Mouse (Mus musculus) neural tube, embryonic 11.5 days (tissue): Measurements from ENCODE around the gene Car2. TPM values are rescaled to one million over a fixed set of nuclear protein-coding genes. Genes with fewer than 3 reads are reported as not detected.

Source experiments
- ATAC-seq: fragments of 200-750 bp; cut with Nextera tagmentation; 2 replicates; pipeline ENCODE4 v1.8.0; 2017; ENCODE audit warnings: moderate number of reproducible peaks, mild to moderate bottlenecking, moderate TSS enrichment, moderate library complexity; ENCODE audit not compliant: insufficient read depth, low FRiP score, low TSS enrichment
- DNase-seq: peaks from one replicate; pipeline ENCODE4 v3.0.0-alpha.2; 2015; ENCODE audit warnings: low spot score
- H3K27ac ChIP-seq: fragments of 300-500 bp; sonication (generic); 2 replicates; pipeline ENCODE4 v1.5.1; 2014; ENCODE audit warnings: low read depth, mild to moderate bottlenecking, low read length
- H3K27me3 ChIP-seq: fragments of 300-500 bp; sonication (generic); 2 replicates; pipeline ENCODE4 v1.6.1; 2014; ENCODE audit warnings: mild to moderate bottlenecking, low read length, mixed read lengths; ENCODE audit not compliant: control insufficient read depth, insufficient read depth
- H3K36me3 ChIP-seq: fragments of 300-500 bp; sonication (generic); 2 replicates; pipeline ENCODE4 v1.6.1; 2014; ENCODE audit warnings: mild to moderate bottlenecking, low read length, moderate library complexity, mixed read lengths; ENCODE audit not compliant: control insufficient read depth, insufficient read depth
- H3K4me1 ChIP-seq: fragments of 300-500 bp; sonication (generic); 2 replicates; pipeline ENCODE4 v1.6.1; 2014; ENCODE audit warnings: low read length, mixed read lengths; ENCODE audit not compliant: control insufficient read depth, insufficient read depth
- H3K4me2 ChIP-seq: fragments of 300-500 bp; sonication (generic); 2 replicates; pipeline ENCODE4 v1.6.1; 2014; ENCODE audit warnings: low read depth, mild to moderate bottlenecking, moderate library complexity
- H3K4me3 ChIP-seq: fragments of 300-500 bp; sonication (generic); 2 replicates; pipeline ENCODE4 v1.5.1; 2014; ENCODE audit warnings: low read depth, low read length
- H3K9ac ChIP-seq: fragments of 300-500 bp; sonication (generic); 2 replicates; pipeline ENCODE4 v1.6.1; 2014; ENCODE audit warnings: mild to moderate bottlenecking, low read length
- H3K9me3 ChIP-seq: fragments of 300-500 bp; sonication (generic); 2 replicates; pipeline ENCODE4 v1.6.1; 2016; ENCODE audit warnings: low read length; ENCODE audit not compliant: control insufficient read depth
- whole genome bisulfite sequencing: fragments of 180-500 bp; shearing (Covaris S2); extraction: QIAGEN DNeasy Blood & Tissue Kit; methylation state at CpG from one replicate; pipeline ENCODE4 v1.1.7; 2014; 5-methylcytosine and 5-hydroxymethylcytosine counted together
- polyA plus RNA-seq: library from polyadenylated mRNA; unstranded; fragments of >200 nt; fragmentation: Nextera tagmentation; extraction: Ambion mirVana; gene quantifications from 2 replicates; pipeline ENCODE4 v1.2.1, GENCODE M21; 2014

Gene Car2
- polyA plus RNA-seq, 1 experiment from 2014 or later, result 85.3 TPM

DNA sequence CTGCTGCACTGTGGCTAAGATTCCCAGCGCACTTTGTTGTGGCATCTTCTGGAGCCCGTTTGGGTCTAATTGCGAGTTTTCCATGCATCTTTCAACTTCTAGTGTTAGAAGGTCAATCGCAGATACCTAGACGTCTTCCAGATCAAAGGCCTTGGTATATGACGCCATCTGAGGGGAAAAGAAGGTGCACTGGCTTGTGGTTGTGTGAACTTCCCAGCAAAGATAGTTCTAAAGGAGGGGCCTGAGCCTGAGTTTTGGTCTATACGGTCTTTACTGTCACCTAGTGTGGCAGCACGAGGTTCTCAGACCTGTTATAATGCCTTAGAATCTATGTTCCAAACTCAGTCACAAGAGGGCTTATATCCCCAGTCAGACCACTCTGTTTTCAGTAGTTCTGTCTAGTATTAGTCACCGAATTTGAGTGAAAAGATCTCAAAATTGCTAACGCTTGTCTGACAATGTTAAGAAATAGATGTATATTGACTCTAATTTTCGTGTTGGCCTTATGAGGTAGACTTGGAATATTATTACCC lies 1.1 kb downstream of the Car2 start:
- H3K4me2 ChIP-seq, result peak overlapping the region; percentile 77
- no peaks in the 10 kb centered on the region for H3K9me3 ChIP-seq
- H3K9ac ChIP-seq, result no peak overlapping the region
- H3K4me1 ChIP-seq, result no peaks in the 10 kb centered on the region
- no peak overlapping the region for H3K27ac ChIP-seq
- 37% methylated on average over 11 of the region's 11 CpGs for WGBS
- H3K27me3 ChIP-seq, result no peaks in the 10 kb centered on the region
- ATAC-seq (no peak), DNase-seq (no peak)
- H3K4me3 ChIP-seq, result peak overlapping the region; percentile 51; the same call in 1 of the 2 replicates
- H3K36me3 ChIP-seq, result no peaks in the 10 kb centered on the region

DNA sequence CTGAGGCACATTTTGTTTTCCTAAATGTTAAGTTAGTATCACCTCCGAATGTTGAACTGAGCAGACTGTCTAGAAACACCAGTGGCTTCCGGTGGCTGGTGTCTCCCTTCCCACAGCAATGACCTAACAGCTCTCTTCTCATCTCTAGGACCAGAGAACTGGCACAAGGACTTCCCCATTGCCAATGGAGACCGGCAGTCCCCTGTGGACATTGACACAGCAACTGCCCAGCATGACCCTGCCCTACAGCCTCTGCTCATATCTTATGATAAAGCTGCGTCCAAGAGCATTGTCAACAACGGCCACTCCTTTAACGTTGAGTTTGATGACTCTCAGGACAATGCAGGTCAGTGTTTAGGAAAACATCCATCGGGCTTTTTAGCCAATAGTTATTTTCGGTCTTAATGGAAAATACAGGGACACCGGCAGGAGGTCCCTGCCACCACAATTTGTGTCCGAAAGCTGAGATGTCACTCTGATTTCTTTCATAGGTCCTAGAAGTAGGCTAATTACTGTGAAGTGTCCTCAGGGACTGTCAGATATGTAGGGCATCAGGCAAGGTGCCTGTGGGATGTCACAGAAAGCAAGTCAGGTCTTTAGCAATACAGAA lies 1.7 kb downstream of the Car2 start:
- no peak for ATAC-seq
- no peak overlapping the region for H3K27ac ChIP-seq
- 69% methylated on average over 10 of the region's 10 CpGs for WGBS
- no peak overlapping the region for H3K4me2 ChIP-seq
- no peak overlapping the region for H3K9ac ChIP-seq
- no peaks in the 10 kb centered on the region for H3K9me3 ChIP-seq
- H3K4me1 ChIP-seq, result no peaks in the 10 kb centered on the region
- H3K27me3 ChIP-seq, result no peaks in the 10 kb centered on the region
- no peaks in the 10 kb centered on the region for H3K36me3 ChIP-seq
- DNase-seq, result no peak
- no peak overlapping the region for H3K4me3 ChIP-seq

DNA sequence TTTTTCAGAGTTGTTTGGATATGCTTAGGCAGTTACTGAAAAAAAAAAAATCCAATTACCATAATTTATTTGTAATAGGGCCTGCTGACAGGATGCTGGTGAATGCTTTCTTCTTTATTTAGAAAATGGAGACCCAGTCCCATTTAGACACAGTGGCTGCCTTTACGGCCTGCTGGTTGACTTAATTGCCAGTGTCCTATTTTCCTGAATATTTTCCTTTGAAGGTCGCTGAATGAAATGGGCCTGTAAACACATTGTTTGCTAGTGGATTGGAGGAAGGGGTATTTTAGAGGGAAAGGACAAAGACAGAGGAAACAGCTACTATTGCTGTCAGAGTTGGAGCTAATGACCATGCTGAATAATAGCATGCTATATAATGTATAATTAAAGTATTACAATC lies 2.5 kb downstream of the Car2 start:
- H3K9ac ChIP-seq, result no peak overlapping the region
- H3K9me3 ChIP-seq, result no peaks in the 10 kb centered on the region
- H3K4me1 ChIP-seq, result no peaks in the 10 kb centered on the region
- H3K36me3 ChIP-seq, result no peaks in the 10 kb centered on the region
- 48% methylated on average over 2 of the region's 2 CpGs for WGBS
- H3K27ac ChIP-seq, result no peak overlapping the region
- H3K27me3 ChIP-seq, result no peaks in the 10 kb centered on the region
- DNase-seq, result no peak
- no peak overlapping the region for H3K4me2 ChIP-seq
- no peak overlapping the region for H3K4me3 ChIP-seq
- ATAC-seq, result no peak

DNA sequence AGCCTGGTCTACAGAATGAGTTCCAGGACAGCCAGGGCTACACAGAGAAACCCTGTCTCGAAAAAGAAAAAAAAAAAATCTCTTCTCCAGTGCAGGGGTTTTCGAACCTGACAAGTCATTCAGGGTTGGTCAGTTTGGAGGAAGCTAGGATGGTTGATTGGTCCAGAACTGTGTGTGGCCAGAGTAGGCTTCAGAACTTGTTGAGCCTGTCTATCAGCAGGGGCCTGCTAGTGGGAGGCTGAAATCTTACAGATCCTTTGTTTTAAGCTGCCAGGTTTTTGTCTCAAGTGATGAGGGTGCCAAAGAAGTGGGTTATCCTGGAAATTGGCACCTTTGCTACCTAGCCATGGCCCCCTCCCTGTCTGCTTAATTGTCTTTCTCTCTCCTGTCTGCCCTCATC lies 3.0 kb downstream of the Car2 start:
- no peaks in the 10 kb centered on the region for H3K36me3 ChIP-seq
- no peak overlapping the region for H3K27ac ChIP-seq
- no peaks in the 10 kb centered on the region for H3K4me1 ChIP-seq
- no peaks in the 10 kb centered on the region for H3K9me3 ChIP-seq
- 84% methylated on average over 2 of the region's 2 CpGs for WGBS
- H3K4me2 ChIP-seq, result no peak overlapping the region
- no peaks in the 10 kb centered on the region for H3K27me3 ChIP-seq
- no peak overlapping the region for H3K9ac ChIP-seq
- no peak for ATAC-seq
- no peak for DNase-seq
- H3K4me3 ChIP-seq, result no peak overlapping the region

DNA sequence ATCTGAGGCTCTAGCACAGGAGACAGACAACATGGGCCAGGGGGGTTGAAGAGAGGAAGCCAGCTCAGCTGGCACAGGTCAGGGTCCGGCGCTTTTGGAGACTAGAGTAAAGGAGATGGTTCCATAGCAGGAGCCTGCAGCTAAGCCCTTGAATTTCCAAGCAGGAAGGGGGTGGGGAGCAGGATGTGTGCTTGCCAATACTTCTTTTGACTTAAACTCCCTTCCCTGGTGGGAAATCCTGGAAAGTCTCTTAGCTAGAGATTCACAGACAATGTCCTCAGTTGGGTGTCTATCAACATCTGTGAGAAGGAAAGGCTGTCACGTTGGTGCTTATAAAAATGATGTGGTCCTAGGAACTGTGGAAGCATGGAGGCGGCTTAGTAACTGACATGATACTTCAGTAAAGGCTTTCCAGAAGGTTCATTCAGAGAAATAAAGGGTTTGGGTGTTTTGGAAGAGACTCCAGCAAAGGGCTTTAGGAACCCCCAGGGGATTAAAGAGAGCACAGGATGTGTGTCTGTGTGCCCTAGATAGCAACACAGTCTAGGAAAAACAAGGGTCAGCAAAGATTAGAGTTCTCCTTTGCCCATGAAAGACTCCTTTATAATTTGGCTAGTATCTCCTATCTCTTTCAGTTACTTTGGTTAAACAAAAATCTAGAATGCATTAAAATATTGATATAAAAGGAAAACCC lies 3.8 kb downstream of the Car2 start:
- WGBS, result 63% methylated on average over 4 of the region's 4 CpGs
- H3K27ac ChIP-seq, result no peak overlapping the region

DNA sequence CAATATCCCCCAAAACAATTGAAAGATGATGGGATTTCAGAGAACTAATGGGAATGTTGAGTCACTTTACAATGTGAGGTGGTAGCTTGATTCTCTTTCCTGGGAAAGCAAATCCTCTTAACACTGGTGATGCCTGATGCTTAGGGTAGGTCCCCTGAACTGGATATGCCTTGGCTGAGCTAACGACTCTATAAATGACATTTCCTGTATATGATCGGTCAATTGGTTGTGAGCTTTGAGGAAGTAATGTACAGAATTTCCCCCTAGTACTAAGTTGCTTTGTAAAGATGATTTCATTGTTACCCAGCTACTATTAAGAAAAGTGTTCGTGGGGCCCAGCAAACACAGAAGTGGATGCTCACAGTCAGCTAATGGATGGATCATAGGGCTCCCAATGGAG lies 6.9 kb downstream of the Car2 start:
- H3K27me3 ChIP-seq, result no peaks in the 10 kb centered on the region

More for the DNA sequence above, 3.8 kb downstream of the Car2 start:
- Histone ChIP-seq H3K9ac (no peak overlapping the region), H3K4me3 (no peak overlapping the region), H3K4me2 (no peak overlapping the region), H3K27me3 (no peaks in the 10 kb centered on the region), H3K36me3 (no peaks in the 10 kb centered on the region), H3K9me3 (no peaks in the 10 kb centered on the region), H3K4me1 (no peaks in the 10 kb centered on the region)
- ATAC-seq (no peak), DNase-seq (no peak)

DNA sequence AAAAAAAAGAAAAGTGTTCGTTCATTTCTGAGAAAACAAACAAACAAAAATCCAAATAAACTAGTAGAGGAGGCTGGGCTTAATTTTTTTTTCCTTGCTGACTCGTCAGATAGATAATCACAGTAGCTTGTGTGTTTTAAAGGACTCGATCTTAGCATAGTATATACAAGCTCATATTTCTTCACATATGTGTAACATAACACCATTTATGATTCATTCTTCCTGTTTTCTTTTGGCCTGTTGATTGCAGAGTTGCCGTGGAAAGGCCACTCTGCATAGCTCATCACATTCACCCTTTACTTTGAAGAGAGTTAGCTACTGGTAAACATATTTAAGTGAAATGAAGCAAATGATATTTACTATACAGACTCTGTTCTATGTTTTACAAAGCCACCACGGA lies 7.6 kb downstream of the Car2 start:
- Histone ChIP-seq H3K9ac (no peak overlapping the region), H3K4me2 (no peak overlapping the region), H3K9me3 (no peaks in the 10 kb centered on the region), H3K36me3 (no peaks in the 10 kb centered on the region), H3K27me3 (no peaks in the 10 kb centered on the region), H3K4me1 (no peaks in the 10 kb centered on the region), H3K4me3 (no peak overlapping the region), H3K27ac (no peak overlapping the region)
- DNase-seq (no peak), ATAC-seq (no peak)
- 80% methylated on average over 5 of the region's 5 CpGs for WGBS

More for the DNA sequence above, 6.9 kb downstream of the Car2 start:
- Histone ChIP-seq H3K9me3 (no peaks in the 10 kb centered on the region), H3K36me3 (no peaks in the 10 kb centered on the region), H3K27ac (no peak overlapping the region), H3K4me1 (no peaks in the 10 kb centered on the region), H3K9ac (no peak overlapping the region), H3K4me3 (no peak overlapping the region), H3K4me2 (no peak overlapping the region)
- DNase-seq, result no peak
- 91% methylated on average over 3 of the region's 3 CpGs for WGBS
- ATAC-seq, result no peak

DNA sequence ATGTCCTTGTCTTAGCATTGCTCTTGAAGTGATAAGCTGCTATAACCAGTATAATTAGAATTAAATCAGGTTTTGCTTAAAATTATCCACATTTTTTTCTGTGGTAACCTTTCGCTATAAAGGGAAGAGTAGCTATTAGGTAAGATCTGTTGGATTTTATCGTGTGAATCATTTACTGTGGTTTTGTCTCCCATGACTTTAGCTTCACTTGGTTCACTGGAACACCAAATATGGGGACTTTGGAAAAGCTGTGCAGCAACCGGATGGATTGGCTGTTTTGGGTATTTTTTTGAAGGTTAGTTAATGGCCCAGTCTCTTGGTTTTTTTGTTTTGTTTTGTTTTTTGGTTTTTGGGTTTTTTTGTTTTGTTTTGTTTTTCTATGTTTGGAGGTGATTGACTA lies 9.3 kb downstream of the Car2 start:
- 97% methylated on average over 3 of the region's 3 CpGs for WGBS
- H3K4me2 ChIP-seq, result no peak overlapping the region
- H3K36me3 ChIP-seq, result no peaks in the 10 kb centered on the region
- ATAC-seq (no peak), DNase-seq (no peak)
- H3K4me3 ChIP-seq, result no peak overlapping the region
- H3K27me3 ChIP-seq, result no peaks in the 10 kb centered on the region
- H3K9me3 ChIP-seq, result no peaks in the 10 kb centered on the region
- no peaks in the 10 kb centered on the region for H3K4me1 ChIP-seq
- no peak overlapping the region for H3K9ac ChIP-seq
- H3K27ac ChIP-seq, result no peak overlapping the region

DNA sequence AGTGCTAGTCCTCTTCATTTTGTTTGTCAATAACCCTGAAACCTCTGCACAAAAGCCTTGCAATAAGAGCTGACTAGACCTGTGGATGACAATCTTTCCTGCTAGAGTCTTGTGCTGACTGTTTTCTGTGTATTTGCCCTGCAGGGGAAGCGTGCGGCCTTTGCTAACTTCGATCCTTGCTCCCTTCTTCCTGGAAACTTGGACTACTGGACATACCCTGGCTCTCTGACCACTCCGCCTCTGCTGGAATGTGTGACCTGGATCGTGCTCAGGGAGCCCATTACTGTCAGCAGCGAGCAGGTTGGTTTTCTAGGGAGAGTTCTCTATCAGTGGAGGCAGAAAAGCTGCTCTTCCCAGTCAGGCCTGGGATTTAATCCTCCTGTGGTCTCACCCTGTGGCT lies 11.7 kb downstream of the Car2 start:
- Histone ChIP-seq H3K4me3 (no peak overlapping the region), H3K4me1 (no peaks in the 10 kb centered on the region), H3K9ac (no peak overlapping the region), H3K27me3 (no peaks in the 10 kb centered on the region), H3K9me3 (no peaks in the 10 kb centered on the region), H3K36me3 (no peaks in the 10 kb centered on the region), H3K27ac (no peak overlapping the region), H3K4me2 (no peak overlapping the region)
- 79% methylated on average over 6 of the region's 6 CpGs for WGBS
- ATAC-seq, result no peak
- DNase-seq, result no peak
